Mouse (Mus musculus): Measurements from ENCODE around the gene Syt2. TPM values are rescaled to one million over a fixed set of nuclear protein-coding genes. Genes with fewer than 3 reads are reported as not detected.

The Syt2 gene
- polyA plus RNA-seq, 2 experiments = 0.04 TPM; not detected in 1

- Histone ChIP-seq H3K27ac (no peak overlapping the region), H3K9me3 (ENCODE audit: control insufficient read depth, low read length) (no peaks in the 10 kb centered on the region), H3K9ac (replicated peaks) (no peak overlapping the region), H3K4me2 (ENCODE audit: low read depth) (no peak overlapping the region), H3K27me3 (ENCODE audit: control insufficient read depth, insufficient read depth, low read length) (no peaks in the 10 kb centered on the region), H3K36me3 (replicated peaks; ENCODE audit: control insufficient read depth, insufficient read depth, low read depth) (no peaks in the 10 kb centered on the region), H3K4me1 (replicated peaks; ENCODE audit: control insufficient read depth in 2 of 2, insufficient read depth in 2 of 2, low read length in 1 of 2) (no peaks in the 10 kb centered on the region), H3K4me3 (ENCODE audit: insufficient read depth in 1 of 2, low read depth in 2 of 2, low read length in 2 of 2) (no peak overlapping the region)
- DNase-seq (ENCODE audit: low read depth in 3 of 3, low spot score in 3 of 3) (no peak), ATAC-seq (ENCODE audit: insufficient read depth) (no peak)
- 63% methylated on average over 1 of the region's 1 CpGs for WGBS (ENCODE audit: insufficient replicate concordance)
- no peak for TF ChIP-seq CTCF (IDR thresholded peaks at IDR 0.05; ENCODE audit: low read depth)
- no peak for TF ChIP-seq EP300 (IDR thresholded peaks at IDR 0.05; ENCODE audit: low read depth)
These were observed 138.4 kb downstream of the Syt2 start for GRCm38 (mm10) chr1:134784911-134785310.

- DNase-seq (ENCODE audit: low read depth in 3 of 3, low spot score in 3 of 3) = no peak
- TF ChIP-seq EP300 (IDR thresholded peaks at IDR 0.05; ENCODE audit: low read depth) (no peak), CTCF (IDR thresholded peaks at IDR 0.05; ENCODE audit: low read depth) (no peak)
- Histone ChIP-seq H3K9me3 (ENCODE audit: control insufficient read depth, low read length) (no peaks in the 10 kb centered on the region), H3K4me1 (replicated peaks; ENCODE audit: control insufficient read depth in 2 of 2, insufficient read depth in 2 of 2, low read length in 1 of 2) (peaks cover 0 to 3% of the 10 kb centered on the region in 2 experiments; a peak in 2 of 4 replicates), H3K4me3 (ENCODE audit: insufficient read depth in 1 of 2, low read depth in 2 of 2, low read length in 2 of 2) (no peak overlapping the region), H3K27me3 (ENCODE audit: control insufficient read depth, insufficient read depth, low read length) (no peaks in the 10 kb centered on the region), H3K9ac (replicated peaks) (no peak overlapping the region), H3K27ac (no peak overlapping the region), H3K4me2 (ENCODE audit: low read depth) (no peak overlapping the region), H3K36me3 (replicated peaks; ENCODE audit: control insufficient read depth, insufficient read depth, low read depth) (no peaks in the 10 kb centered on the region)
- 57% methylated on average over 7 of the region's 7 CpGs for WGBS (ENCODE audit: insufficient replicate concordance)
- no peak for ATAC-seq (ENCODE audit: insufficient read depth)
These were observed 141.6 kb downstream of the Syt2 start for GRCm38 (mm10) chr1:134788096-134788495.

- H3K9me3 ChIP-seq (ENCODE audit: control insufficient read depth, low read length) = no peaks in the 10 kb centered on the region
- no peak for TF ChIP-seq CTCF (IDR thresholded peaks at IDR 0.05; ENCODE audit: low read depth)
- TF ChIP-seq EP300 (IDR thresholded peaks at IDR 0.05; ENCODE audit: low read depth) = peak; percentile 42; the same call in 1 of the 2 replicates
- ATAC-seq (ENCODE audit: insufficient read depth) = peak; percentile 18; the same call in 1 of the 2 replicates
- no peak overlapping the region for H3K9ac ChIP-seq (replicated peaks)
- peaks cover 0 to 3% of the 10 kb centered on the region in 2 experiments; a peak in 2 of 4 replicates for H3K4me1 ChIP-seq (replicated peaks; ENCODE audit: control insufficient read depth in 2 of 2, insufficient read depth in 2 of 2, low read length in 1 of 2)
- no peaks in the 10 kb centered on the region for H3K36me3 ChIP-seq (replicated peaks; ENCODE audit: control insufficient read depth, insufficient read depth, low read depth)
- peak in 1 of 3 experiments; percentile 12 for DNase-seq (ENCODE audit: low read depth in 3 of 3, low spot score in 3 of 3)
- no peak overlapping the region for H3K4me2 ChIP-seq (ENCODE audit: low read depth)
- no peak overlapping the region for H3K4me3 ChIP-seq (ENCODE audit: insufficient read depth in 1 of 2, low read depth in 2 of 2, low read length in 2 of 2)
- H3K27ac ChIP-seq = no peak overlapping the region
- H3K27me3 ChIP-seq (ENCODE audit: control insufficient read depth, insufficient read depth, low read length) = no peaks in the 10 kb centered on the region
- 22% methylated on average over 2 of the region's 2 CpGs for WGBS (ENCODE audit: insufficient replicate concordance)
These were observed 144.4 kb downstream of the Syt2 start for GRCm38 (mm10) chr1:134790716-134791439.

GRCm38 (mm10) chr1:134791456-134791855 lies 145.0 kb downstream of the Syt2 start:
- no peak overlapping the region for H3K4me2 ChIP-seq (ENCODE audit: low read depth)
- H3K4me3 ChIP-seq (ENCODE audit: insufficient read depth in 1 of 2, low read depth in 2 of 2, low read length in 2 of 2) = no peak overlapping the region
- peaks cover 0 to 3% of the 10 kb centered on the region in 2 experiments; a peak in 2 of 4 replicates for H3K4me1 ChIP-seq (replicated peaks; ENCODE audit: control insufficient read depth in 2 of 2, insufficient read depth in 2 of 2, low read length in 1 of 2)
- H3K27me3 ChIP-seq (ENCODE audit: control insufficient read depth, insufficient read depth, low read length) = no peaks in the 10 kb centered on the region
- TF ChIP-seq EP300 (IDR thresholded peaks at IDR 0.05; ENCODE audit: low read depth) (no peak), CTCF (IDR thresholded peaks at IDR 0.05; ENCODE audit: low read depth) (no peak)
- no peak overlapping the region for H3K27ac ChIP-seq
- H3K9me3 ChIP-seq (ENCODE audit: control insufficient read depth, low read length) = no peaks in the 10 kb centered on the region
- H3K9ac ChIP-seq (replicated peaks) = no peak overlapping the region
- ATAC-seq (ENCODE audit: insufficient read depth) (no peak), DNase-seq (ENCODE audit: low read depth in 3 of 3, low spot score in 3 of 3) (no peak)
- H3K36me3 ChIP-seq (replicated peaks; ENCODE audit: control insufficient read depth, insufficient read depth, low read depth) = no peaks in the 10 kb centered on the region

DNA sequence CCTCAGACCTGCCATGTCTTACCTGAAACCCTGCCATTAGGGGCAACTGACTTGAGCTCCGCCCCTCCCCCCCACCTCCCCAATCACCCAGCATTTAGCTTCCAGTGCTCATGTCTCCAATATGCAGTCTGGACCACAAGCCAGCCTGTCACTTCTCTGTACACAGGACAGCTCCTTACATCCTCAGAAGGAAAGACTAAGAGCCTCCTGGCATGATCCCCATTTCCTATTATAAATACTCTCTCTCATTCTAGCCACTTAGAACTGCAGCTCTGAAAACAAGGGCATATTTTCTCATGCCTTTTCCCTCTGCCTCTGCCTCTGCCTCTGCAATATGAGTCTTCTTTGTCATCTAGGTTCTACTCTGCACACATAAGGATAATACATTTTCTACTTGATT lies 149.6 kb downstream of the Syt2 start:
- H3K9me3 ChIP-seq (ENCODE audit: control insufficient read depth, low read length) = no peaks in the 10 kb centered on the region
- H3K36me3 ChIP-seq (replicated peaks; ENCODE audit: control insufficient read depth, insufficient read depth, low read depth) = no peaks in the 10 kb centered on the region
- no peaks in the 10 kb centered on the region for H3K4me1 ChIP-seq (replicated peaks; ENCODE audit: control insufficient read depth in 2 of 2, insufficient read depth in 2 of 2, low read length in 1 of 2)
- no peak overlapping the region for H3K4me2 ChIP-seq (ENCODE audit: low read depth)
- H3K9ac ChIP-seq (replicated peaks) = no peak overlapping the region
- H3K27me3 ChIP-seq (ENCODE audit: control insufficient read depth, insufficient read depth, low read length) = no peaks in the 10 kb centered on the region
- WGBS (ENCODE audit: insufficient replicate concordance) = 68% methylated on average over 1 of the region's 1 CpGs
- DNase-seq (ENCODE audit: low read depth in 3 of 3, low spot score in 3 of 3) (no peak), ATAC-seq (ENCODE audit: insufficient read depth) (no peak)
- TF ChIP-seq CTCF (IDR thresholded peaks at IDR 0.05; ENCODE audit: low read depth) (no peak), EP300 (IDR thresholded peaks at IDR 0.05; ENCODE audit: low read depth) (no peak)
- no peak overlapping the region for H3K4me3 ChIP-seq (ENCODE audit: insufficient read depth in 1 of 2, low read depth in 2 of 2, low read length in 2 of 2)
- H3K27ac ChIP-seq = no peak overlapping the region

Data from liver, embryonic 14.5 days (tissue).